Mouse (Mus musculus) MEL (cell line): Measurements from ENCODE around the gene Cdh4. TPM values are rescaled to one million over a fixed set of nuclear protein-coding genes. Genes with fewer than 3 reads are reported as not detected.

Experiments used
- DNase-seq: peaks from one replicate; pipeline ENCODE4 v3.0.0; 2011; ENCODE audit warnings: low read depth, low spot score
- H3K27ac ChIP-seq: 2 replicates; pipeline ENCODE4 v1.5.1; 2012; ENCODE audit warnings: low read depth, mild to moderate bottlenecking, control low read depth, low read length, moderate library complexity; ENCODE audit not compliant: control insufficient read depth
- H3K27me3 ChIP-seq, 2 experiments: fragments of 150-350 bp in 1 of 2; sonication (generic) in 1 of 2; 2 replicates each; pipeline ENCODE4 v1.6.1; 2012; ENCODE audit warnings: low read length in 2 of 2, mild to moderate bottlenecking in 2 of 2, improper control_type of control experiment in 1 of 2, moderate library complexity in 1 of 2; ENCODE audit not compliant: insufficient read depth in 2 of 2, control insufficient read depth in 1 of 2
- H3K36me3 ChIP-seq, 2 experiments: 2 replicates each; pipeline ENCODE4 v1.6.1; 2012 to 2014; ENCODE audit warnings: low read length in 2 of 2, improper control_type of control experiment in 1 of 2, inconsistent platforms in 1 of 2, mild to moderate bottlenecking in 1 of 2; ENCODE audit not compliant: insufficient read depth in 2 of 2, control insufficient read depth in 1 of 2
- H3K4me1 ChIP-seq, 2 experiments: fragments of 150-350 bp in 1 of 2; sonication (generic) in 1 of 2; 2 replicates each; pipeline ENCODE4 v1.6.1; 2012; ENCODE audit warnings: low read length in 2 of 2, improper control_type of control experiment in 1 of 2, mild to moderate bottlenecking in 1 of 2; ENCODE audit not compliant: insufficient read depth in 2 of 2, control insufficient read depth in 1 of 2
- H3K4me3 ChIP-seq, 2 experiments: fragments of 150-350 bp in 1 of 2; sonication (generic) in 1 of 2; 2 replicates each; pipeline ENCODE4 v1.5.1; 2012; ENCODE audit warnings: low read depth in 2 of 2, low read length in 2 of 2, mild to moderate bottlenecking in 2 of 2, moderate library complexity in 2 of 2, control low read depth in 1 of 2, improper control_type of control experiment in 1 of 2; ENCODE audit not compliant: control insufficient read depth in 1 of 2, insufficient read depth in 1 of 2
- H3K79me2 ChIP-seq: 2 replicates; pipeline ENCODE4 v1.6.1; 2012; ENCODE audit warnings: mild to moderate bottlenecking, low read length, moderate library complexity; ENCODE audit not compliant: control insufficient read depth, poor library complexity, insufficient read depth
- H3K9ac ChIP-seq: 2 replicates; pipeline ENCODE4 v1.6.1; 2012; ENCODE audit warnings: low read depth, mild to moderate bottlenecking, control low read depth, low read length, moderate library complexity; ENCODE audit not compliant: control insufficient read depth, poor library complexity, severe bottlenecking
- H3K9me3 ChIP-seq: fragments of 150-350 bp; sonication (generic); replicated peaks from 2 replicates; pipeline ENCODE4 v1.6.1; 2012; ENCODE audit warnings: mild to moderate bottlenecking, low read length, improper control_type of control experiment, moderate library complexity; ENCODE audit not compliant: insufficient read depth
- BHLHE40 ChIP-seq: IDR thresholded peaks from 2 replicates; pipeline ENCODE4 v1.6.1; 2012; ENCODE audit warnings: low read depth, mild to moderate bottlenecking, inconsistent platforms, low read length, improper control_type of control experiment, borderline replicate concordance
- CHD2 ChIP-seq: IDR thresholded peaks from 2 replicates; pipeline ENCODE4 v1.6.1; 2011; ENCODE audit warnings: low read length, improper control_type of control experiment
- EP300 ChIP-seq, 2 experiments: IDR thresholded peaks; 2 replicates each; pipeline ENCODE4 v1.6.1; 2011; ENCODE audit warnings: improper control_type of control experiment in 2 of 2, low read length in 2 of 2, low read depth in 1 of 2, mild to moderate bottlenecking in 1 of 2
- KAT2A ChIP-seq: conservative IDR thresholded peaks from 2 replicates; pipeline ENCODE4 v1.6.1; 2012; ENCODE audit warnings: low read depth, low read length, improper control_type of control experiment, inconsistent platforms
- MAZ ChIP-seq: IDR thresholded peaks from 2 replicates; pipeline ENCODE4 v1.6.1; 2012; ENCODE audit warnings: low read depth, mild to moderate bottlenecking, inconsistent platforms, low read length, improper control_type of control experiment
- MXI1 ChIP-seq: IDR thresholded peaks from 2 replicates; pipeline ENCODE4 v1.6.1; 2011; ENCODE audit warnings: mild to moderate bottlenecking, low read depth, low read length, improper control_type of control experiment
- MYB ChIP-seq: IDR thresholded peaks from 2 replicates; pipeline ENCODE4 v1.6.1; 2011; ENCODE audit warnings: mild to moderate bottlenecking, low read depth, low read length, improper control_type of control experiment
- MYC ChIP-seq: IDR thresholded peaks from 2 replicates; pipeline ENCODE4 v1.6.1; 2011; ENCODE audit warnings: low read depth, mild to moderate bottlenecking, low read length, improper control_type of control experiment, moderate library complexity
- NRF1 ChIP-seq: IDR thresholded peaks from 2 replicates; pipeline ENCODE4 v1.6.1; 2014; ENCODE audit warnings: low read depth, mild to moderate bottlenecking, inconsistent platforms, low read length, improper control_type of control experiment, moderate library complexity; ENCODE audit not compliant: poor library complexity, insufficient read depth, severe bottlenecking
- POLR2AphosphoS2 ChIP-seq: IDR thresholded peaks from 2 replicates; pipeline ENCODE4 v1.6.1; 2011; ENCODE audit warnings: low read length, improper control_type of control experiment
- POLR2AphosphoS5 ChIP-seq: IDR thresholded peaks from 2 replicates; pipeline ENCODE4 v1.6.1; 2012; ENCODE audit warnings: low read depth, borderline replicate concordance, mild to moderate bottlenecking, inconsistent platforms, low read length, moderate library complexity, mixed read lengths
- RAD21 ChIP-seq: IDR thresholded peaks from 2 replicates; pipeline ENCODE4 v1.6.1; 2011; ENCODE audit warnings: mild to moderate bottlenecking, low read depth, low read length, improper control_type of control experiment
- SIN3A ChIP-seq: IDR thresholded peaks from 2 replicates; pipeline ENCODE4 v1.6.1; 2012; ENCODE audit warnings: low read length, improper control_type of control experiment, inconsistent platforms
- TAL1 ChIP-seq: IDR thresholded peaks from 2 replicates; pipeline ENCODE4 v1.6.1; 2012; ENCODE audit warnings: mild to moderate bottlenecking, inconsistent platforms, low read length, moderate library complexity, mixed read lengths
- TCF12 ChIP-seq: IDR thresholded peaks from 2 replicates; pipeline ENCODE4 v1.6.1; 2014; ENCODE audit warnings: low read depth, mild to moderate bottlenecking, inconsistent platforms, low read length, improper control_type of control experiment, moderate library complexity
- UBTF ChIP-seq: IDR thresholded peaks from 2 replicates; pipeline ENCODE4 v1.6.1; 2012; ENCODE audit warnings: low read depth, mild to moderate bottlenecking, inconsistent platforms, low read length, improper control_type of control experiment, moderate library complexity, borderline replicate concordance; ENCODE audit not compliant: insufficient read depth
- ZKSCAN1 ChIP-seq: IDR thresholded peaks from 2 replicates; pipeline ENCODE4 v1.6.1; 2012; ENCODE audit warnings: low read depth, mild to moderate bottlenecking, inconsistent platforms, low read length, improper control_type of control experiment, moderate library complexity
- ZMIZ1 ChIP-seq: IDR thresholded peaks from 2 replicates; pipeline ENCODE4 v1.6.1; 2012; ENCODE audit warnings: low read depth, mild to moderate bottlenecking, inconsistent platforms, low read length, improper control_type of control experiment, moderate library complexity
- polyA plus RNA-seq, 2 experiments: library from polyadenylated mRNA; stranded (reverse) in 1 of 2; unstranded in 1 of 2; fragments of >175 nt in 1 of 2; fragments of >200 nt in 1 of 2; gene quantifications; 2 replicates each; pipeline versions ENCODE4 v1.2.1 to v1.2.4; 2012; ENCODE audit warnings: low replicate concordance in 2 of 2, low read depth in 1 of 2; ENCODE audit not compliant: insufficient read length in 2 of 2, insufficient read depth in 1 of 2, missing spikeins in 1 of 2
- total RNA-seq: library from RNA; depleted of rRNA; stranded (reverse); fragments of 300-350 nt; gene quantifications from 2 replicates; pipeline ENCODE4 v1.2.3, GENCODE M21; 2012

Gene Cdh4
- total and polyA plus RNA-seq, 3 experiments: not detected

DNA sequence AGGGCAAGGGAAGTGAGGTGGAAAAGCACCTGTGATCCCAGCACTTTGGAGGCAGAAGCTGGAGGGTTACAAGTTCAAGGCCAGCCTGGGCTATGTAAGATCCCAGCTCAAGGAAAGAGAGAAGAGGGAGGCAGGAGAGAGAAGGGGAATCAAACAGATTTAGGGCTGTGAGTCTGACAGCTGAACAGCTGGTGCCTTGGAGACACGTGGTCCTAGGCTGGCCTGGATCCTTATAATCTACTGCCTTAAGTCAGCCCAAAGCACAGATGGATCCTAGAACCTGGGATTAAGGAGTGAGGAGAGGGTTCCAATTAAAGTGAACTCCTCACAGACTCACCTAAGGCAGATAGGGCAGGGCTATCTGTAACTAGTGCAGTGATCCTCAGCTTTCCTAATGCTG is 352.1 kb downstream of the Cdh4 start:
- no peaks in the 10 kb centered on the region for H3K79me2 ChIP-seq
- H3K4me3 ChIP-seq: no peak overlapping the region
- TF ChIP-seq ZMIZ1: no peak
- TF ChIP-seq KAT2A: no peak
- no peak for TF ChIP-seq TAL1
- TF ChIP-seq CHD2: no peak
- TF ChIP-seq MYB: no peak
- no peak for TF ChIP-seq SIN3A
- TF ChIP-seq POLR2AphosphoS2: no peak
- TF ChIP-seq UBTF: no peak
- TF ChIP-seq POLR2AphosphoS5: no peak
- TF ChIP-seq BHLHE40: no peak
- no peak for TF ChIP-seq NRF1
- no peaks in the 10 kb centered on the region for H3K36me3 ChIP-seq
- H3K27ac ChIP-seq: no peak overlapping the region
- DNase-seq: no peak
- H3K9me3 ChIP-seq: no peaks in the 10 kb centered on the region
- no peaks in the 10 kb centered on the region for H3K4me1 ChIP-seq
- H3K27me3 ChIP-seq: no peaks in the 10 kb centered on the region
- no peak overlapping the region for H3K9ac ChIP-seq

DNA sequence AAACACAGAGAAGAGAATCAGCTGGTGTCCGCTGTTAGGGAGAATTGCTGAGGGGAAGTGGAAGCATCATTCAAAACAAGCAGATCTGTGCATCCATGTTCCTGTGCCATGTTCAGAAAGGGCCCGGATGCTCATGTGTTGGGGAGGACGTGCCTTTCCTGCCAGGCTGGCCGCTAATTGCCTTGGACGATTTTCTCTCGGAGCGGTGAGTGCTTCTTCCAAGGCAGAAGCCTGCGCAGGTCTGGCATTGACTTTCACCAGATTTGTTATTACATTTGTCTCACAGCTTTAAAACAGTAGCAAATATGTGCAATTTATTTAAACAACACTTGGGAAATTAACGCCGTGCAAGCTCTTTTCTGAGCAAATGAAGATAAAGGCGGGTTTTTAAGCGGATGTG is 353.2 kb downstream of the Cdh4 start:
- H3K79me2 ChIP-seq: no peaks in the 10 kb centered on the region
- H3K27ac ChIP-seq: no peak overlapping the region
- H3K9me3 ChIP-seq: no peaks in the 10 kb centered on the region
- no peaks in the 10 kb centered on the region for H3K27me3 ChIP-seq
- no peaks in the 10 kb centered on the region for H3K36me3 ChIP-seq
- H3K9ac ChIP-seq: no peak overlapping the region
- no peak overlapping the region for H3K4me3 ChIP-seq
- no peak for DNase-seq
- no peaks in the 10 kb centered on the region for H3K4me1 ChIP-seq
- TF ChIP-seq MYC (no peak), MAZ (no peak), ZKSCAN1 (no peak), RAD21 (no peak), MXI1 (no peak), EP300 (IDR thresholded peaks at IDR 0.05; ENCODE audit: low read depth in 1 of 2, low read length in 2 of 2) (no peak), TCF12 (no peak)
